Mouse (Mus musculus) cortical plate, adult 2 months (tissue): ENCODE measurements around the gene Pusl1.

ENCODE experiments used
- CTCF ChIP-seq: fragments of 200-500 bp; IDR thresholded peaks from 2 replicates; pipeline ENCODE4 v1.5.1; 2011; ENCODE audit warnings: mild to moderate bottlenecking, control low read depth, low read length; ENCODE audit not compliant: insufficient read depth; ENCODE audit errors: extremely low read depth
- POLR2A ChIP-seq: fragments of 200-500 bp; IDR thresholded peaks from 2 replicates; pipeline ENCODE4 v1.6.1; 2011; ENCODE audit warnings: mild to moderate bottlenecking, low read length, control low read depth; ENCODE audit not compliant: insufficient read depth; ENCODE audit errors: extremely low read depth

GRCm38 (mm10) chr4:155839483-155839910, 52.1 kb downstream of the Pusl1 start, which contains the start of gene Mxra8:
- TF ChIP-seq CTCF (no peak), POLR2A (no peak)
